ENCODE assay signal across 9 mouse cellular contexts in the genomic region with DNA sequence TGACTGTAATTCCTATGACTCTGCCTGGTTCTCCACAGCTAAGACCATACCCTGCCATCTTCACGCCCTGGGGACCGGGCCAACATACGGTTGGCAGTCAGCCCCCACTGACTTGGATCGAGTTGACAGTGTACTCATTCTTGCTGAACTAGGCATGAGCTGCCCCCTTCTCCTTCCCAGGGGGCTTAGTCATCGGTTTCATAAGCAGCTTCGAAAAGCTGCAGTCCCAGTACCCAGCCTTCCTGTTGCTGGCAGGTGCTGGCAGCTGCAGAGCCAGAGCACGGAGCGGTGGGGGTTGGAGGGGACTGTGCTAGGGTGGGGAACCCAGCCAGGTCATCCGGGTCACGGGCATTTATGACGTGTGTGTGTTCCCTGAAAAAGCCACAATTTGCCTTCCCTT. TPM values are rescaled to one million over a fixed set of nuclear protein-coding genes. Genes with fewer than 3 reads are reported as not detected.
A peak's percentile ranks its signal among the peaks of the same experiment; 100 is the strongest.
DNase-seq lines count a peak whose midpoint lies in the region; ATAC-seq and TF ChIP-seq lines count a peak whose summit lies in the region.
"Had no signal": no experiment of that assay in that cellular context is flagged by ENCODE, and none has a peak within 500 bp of the region (broad histone marks: within the 10 kb centered on the region; RNA-seq: fewer than 3 reads in every experiment).

No protein-coding gene starts in this region.

- no peak for ATAC-seq in cerebellum, adult (ENCODE audit: insufficient number of reproducible peaks, low FRiP score, low TSS enrichment)
- peak; percentile 42 for ATAC-seq in granulocyte monocyte progenitor cell, adult 5-6 weeks (replicated peaks; ENCODE audit: poor library complexity, severe bottlenecking)
- no peak for ATAC-seq in stomach, embryonic 16.5 days (ENCODE audit: insufficient read depth, low FRiP score)

- H3K9me3 ChIP-seq in stomach, embryonic 16.5 days (replicated peaks; ENCODE audit: control insufficient read depth, low read length), result no peaks in the 10 kb centered on the region

- WGBS in cerebellum, adult 2 months, result 14% methylated on average over 11 of the region's 11 CpGs
- 56% methylated on average over 11 of the region's 11 CpGs for WGBS in stomach, embryonic 16.5 days

- peak; percentile 12 for DNase-seq in cerebellum, adult 11 months
- peak; percentile 87 for DNase-seq in 3134 (ENCODE audit: extremely low read depth, insufficient read length, low spot score)
- DNase-seq in cerebellum, adult 2 months, result peak; percentile 45 to 56
- DNase-seq in left cerebral cortex, postnatal 25 days (ENCODE audit: low spot score in 2 of 2), result peak; percentile 31 to 85
- DNase-seq in kidney, postnatal 14 days, result no peak

- no peak overlapping the region for H3K27ac ChIP-seq in cerebellum, adult 2 months (ENCODE audit: insufficient read depth, low read length)
- H3K27ac ChIP-seq in stomach, embryonic 16.5 days (ENCODE audit: low read length), result peak overlapping the region; percentile 0; the same call in 1 of the 2 replicates
- H3K27ac ChIP-seq: macrophage had no signal

- no peak overlapping the region for H3K4me3 ChIP-seq in cerebellum, adult 2 months (replicated peaks; ENCODE audit: insufficient read depth, low read depth, low read length)
- H3K4me3 ChIP-seq in stomach, embryonic 16.5 days (replicated peaks; ENCODE audit: low read length), result no peak overlapping the region

- no peaks in the 10 kb centered on the region for H3K4me1 ChIP-seq in cerebellum, adult 2 months (ENCODE audit: control insufficient read depth, insufficient read depth, low read length)
- peaks cover 16% of the 10 kb centered on the region; the same call in 1 of the 2 replicates for H3K4me1 ChIP-seq in stomach, embryonic 16.5 days (ENCODE audit: control insufficient read depth, insufficient read depth, low read length)

- H3K36me3 ChIP-seq in stomach, embryonic 16.5 days (ENCODE audit: control insufficient read depth, insufficient read depth, low read length), result no peaks in the 10 kb centered on the region

- no peak overlapping the region for H3K9ac ChIP-seq in stomach, embryonic 16.5 days (ENCODE audit: low read length)

- no peak overlapping the region for H3K4me2 ChIP-seq in stomach, embryonic 16.5 days (ENCODE audit: low read depth, low read length)

- H3K27me3 ChIP-seq in cerebellum, adult 2 months (ENCODE audit: control insufficient read depth, insufficient read depth, low read length), result no peaks in the 10 kb centered on the region
- no peaks in the 10 kb centered on the region for H3K27me3 ChIP-seq in stomach, embryonic 16.5 days (ENCODE audit: control insufficient read depth, insufficient read depth, low read length)

- TF ChIP-seq CTCF in cerebellum, adult 2 months (IDR thresholded peaks at IDR 0.05; ENCODE audit: borderline replicate concordance, insufficient read depth, low read depth, low read length), result no peak

- no peak for TF ChIP-seq POLR2A in cerebellum, adult 2 months (IDR thresholded peaks at IDR 0.05; ENCODE audit: borderline replicate concordance, insufficient read depth, low read length)

- intact Hi-C loops in left cerebral cortex, postnatal 25 days (cut with DNase I), result no loop called here

RNA-seq across cellular contexts. Expression of a gene that starts 27.5 kb away (rescaled TPM):
- 27.5 and 28.7 TPM in 2 replicates for polyA plus RNA-seq in cerebellum, adult 2 months (2012; rRNA removed)
- 22.5 and 27.5 TPM in 2 replicates for total RNA-seq in granulocyte monocyte progenitor cell, adult 5-6 weeks (2014; fragmentation: Nextera tagmentation)
- total RNA-seq in granulocyte monocyte progenitor cell, adult 5-6 weeks (2017), result 30.5 and 39.8 TPM in 2 replicates
- total RNA-seq in left cerebral cortex, postnatal 25 days (2021), result 10 to 100 TPM; 66.6 to 75.2 TPM
- polyA plus RNA-seq in stomach, embryonic 16.5 days (2015; fragmentation: Nextera tagmentation; extraction: Ambion mirVana), result 0.29 and 0.80 TPM in 2 replicates
